Mouse (Mus musculus) megakaryocyte, embryonic 14.5 days (primary cell): ENCODE measurements around the gene Slc22a20.

Experiments used
- FLI1 ChIP-seq: IDR thresholded peaks from 2 replicates; pipeline ENCODE4 v1.6.1; 2012; ENCODE audit warnings: low read length, inconsistent platforms, mixed read lengths
- GATA1 ChIP-seq: IDR thresholded peaks from 3 replicates; pipeline ENCODE4 v1.6.1; 2012; ENCODE audit warnings: mixed read lengths, low read length, inconsistent platforms, borderline replicate concordance

DNA sequence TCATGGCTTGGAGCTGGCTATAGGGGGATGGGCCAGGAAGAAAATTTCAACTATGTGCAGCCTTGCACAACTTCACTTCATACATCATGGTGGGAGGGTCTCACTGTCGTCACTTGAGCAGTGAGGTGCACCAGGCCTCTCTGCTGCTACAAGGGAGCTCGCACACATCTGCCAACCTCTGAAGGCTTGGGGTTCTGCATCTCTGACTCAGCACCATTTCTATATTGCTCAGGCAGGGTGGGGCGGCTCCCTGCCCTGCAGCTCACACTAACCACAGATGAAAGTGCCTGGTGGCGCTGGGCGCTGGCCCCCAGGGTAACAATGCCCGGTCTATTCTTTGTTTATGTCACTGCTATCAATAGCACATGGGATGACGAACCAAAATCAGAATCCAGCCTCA is 40.9 kb downstream of the Slc22a20 start:
- TF ChIP-seq FLI1 (no peak), GATA1 (no peak)
